Mouse (Mus musculus): ENCODE data around the gene Mnat1. TPM values are rescaled to one million over a fixed set of nuclear protein-coding genes. Genes with fewer than 3 reads are reported as not detected.

The Mnat1 gene
- total and polyA plus RNA-seq, 3 experiments, result 29.4 to 36.9 TPM; not detected in 1

GRCm38 (mm10) chr12:73088911-73089310, 34.6 kb upstream of the Mnat1 start:
- Histone ChIP-seq H3K27me3 (ENCODE audit: control insufficient read depth in 1 of 2, insufficient read depth in 2 of 2, low read length in 2 of 2) (no peaks in the 10 kb centered on the region), H3K4me1 (ENCODE audit: control insufficient read depth in 1 of 2, insufficient read depth in 2 of 2, low read length in 2 of 2) (peaks cover 0 to 4% of the 10 kb centered on the region in 2 experiments; a peak in 1 of 4 replicates), H3K27ac (ENCODE audit: control insufficient read depth, low read depth, low read length) (no peak overlapping the region), H3K4me3 (ENCODE audit: control insufficient read depth in 1 of 2, insufficient read depth in 1 of 2, low read depth in 2 of 2, low read length in 2 of 2) (no peak overlapping the region), H3K36me3 (ENCODE audit: control insufficient read depth in 1 of 2, insufficient read depth in 2 of 2, low read length in 2 of 2) (peaks cover 0 to 3% of the 10 kb centered on the region in 2 experiments; a peak in 1 of 4 replicates), H3K9me3 (replicated peaks; ENCODE audit: insufficient read depth, low read length) (no peaks in the 10 kb centered on the region), H3K9ac (ENCODE audit: control insufficient read depth, low read depth, low read length, poor library complexity, severe bottlenecking) (no peak overlapping the region), H3K79me2 (ENCODE audit: control insufficient read depth, insufficient read depth, low read length, poor library complexity) (no peaks in the 10 kb centered on the region)
- TF ChIP-seq USF1 (IDR thresholded peaks at IDR 0.05; ENCODE audit: low read depth, low read length) (no peak), EP300 (IDR thresholded peaks at IDR 0.05; ENCODE audit: low read depth in 1 of 2, low read length in 2 of 2) (peak; percentile 38 to 66; a peak in 3 of 4 replicates), CHD2 (IDR thresholded peaks at IDR 0.05; ENCODE audit: low read length) (no peak), GABPA (IDR thresholded peaks at IDR 0.05; ENCODE audit: low read depth, low read length) (peak; percentile 95), SIN3A (IDR thresholded peaks at IDR 0.05; ENCODE audit: low read length) (peak; percentile 30; the same call in 1 of the 2 replicates), MAFK (IDR thresholded peaks at IDR 0.05; ENCODE audit: borderline replicate concordance, low read depth, low read length) (peak; percentile 86), ETS1 (IDR thresholded peaks at IDR 0.05; ENCODE audit: low read depth, low read length) (peak; percentile 95)
- DNase-seq (ENCODE audit: low read depth, low spot score), result peak; percentile 82

DNA sequence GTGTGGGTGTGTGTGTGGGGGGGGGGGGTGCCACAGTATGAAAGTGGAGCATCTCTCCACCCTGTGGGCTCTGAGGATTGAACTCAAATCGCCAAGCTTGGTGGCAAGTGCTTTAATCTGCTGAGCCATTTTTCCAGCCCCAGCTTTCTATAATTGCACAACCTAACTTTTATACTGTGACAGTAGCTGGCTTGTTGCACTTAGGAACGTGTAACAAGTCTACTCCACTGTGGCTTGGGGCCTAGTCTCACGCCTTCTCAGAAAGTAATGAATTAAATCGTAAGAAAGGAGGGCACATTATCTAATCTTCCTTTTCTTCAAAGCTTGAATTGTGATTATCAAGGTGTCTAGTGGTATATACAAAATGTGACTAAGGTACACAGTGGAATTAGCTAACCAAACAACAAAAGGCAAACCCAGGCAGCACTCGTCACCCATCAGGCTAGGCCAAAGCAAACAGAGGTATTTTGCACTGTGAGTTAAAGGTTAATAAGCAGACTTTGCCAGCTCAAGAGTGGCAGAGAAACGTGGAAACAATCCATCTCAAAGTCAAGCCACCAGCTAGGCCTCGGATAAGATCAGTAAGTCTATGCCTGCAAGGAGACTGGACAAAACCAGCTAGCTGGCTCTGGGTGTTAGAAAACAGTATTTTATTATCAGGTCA, 32.7 kb upstream of the Mnat1 start:
- Histone ChIP-seq H3K79me2 (ENCODE audit: control insufficient read depth, insufficient read depth, low read length, poor library complexity) (no peaks in the 10 kb centered on the region), H3K4me3 (ENCODE audit: control insufficient read depth in 1 of 2, insufficient read depth in 1 of 2, low read depth in 2 of 2, low read length in 2 of 2) (no peak overlapping the region), H3K36me3 (ENCODE audit: control insufficient read depth in 1 of 2, insufficient read depth in 2 of 2, low read length in 2 of 2) (peaks cover 0 to 3% of the 10 kb centered on the region in 2 experiments; a peak in 1 of 4 replicates), H3K27ac (ENCODE audit: control insufficient read depth, low read depth, low read length) (no peak overlapping the region), H3K9ac (ENCODE audit: control insufficient read depth, low read depth, low read length, poor library complexity, severe bottlenecking) (no peak overlapping the region), H3K4me1 (ENCODE audit: control insufficient read depth in 1 of 2, insufficient read depth in 2 of 2, low read length in 2 of 2) (peaks cover 0 to 4% of the 10 kb centered on the region in 2 experiments; a peak in 1 of 4 replicates), H3K9me3 (replicated peaks; ENCODE audit: insufficient read depth, low read length) (no peaks in the 10 kb centered on the region), H3K27me3 (ENCODE audit: control insufficient read depth in 1 of 2, insufficient read depth in 2 of 2, low read length in 2 of 2) (no peaks in the 10 kb centered on the region)
- TF ChIP-seq MXI1 (IDR thresholded peaks at IDR 0.05; ENCODE audit: low read depth, low read length), result no peak
- no peak for DNase-seq (ENCODE audit: low read depth, low spot score)

DNA sequence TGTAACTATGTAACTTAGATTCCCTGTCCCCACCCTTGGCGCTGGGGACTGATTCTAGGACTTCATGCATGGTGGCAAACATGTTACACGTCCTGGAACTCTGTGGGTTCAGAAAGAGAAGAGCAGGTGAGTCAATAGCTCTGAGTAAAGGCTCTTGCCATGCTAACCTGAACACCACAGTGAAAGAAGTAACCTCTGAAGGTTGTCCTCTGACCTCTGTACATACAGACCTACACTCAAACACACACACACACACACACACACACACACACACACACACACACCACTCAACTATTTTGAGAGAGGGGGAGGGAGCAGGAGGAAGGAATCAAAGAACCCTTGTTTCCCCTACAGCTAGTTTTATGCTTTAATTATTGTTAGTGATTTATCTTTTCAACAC, 29.3 kb upstream of the Mnat1 start:
- Histone ChIP-seq H3K27ac (ENCODE audit: control insufficient read depth, low read depth, low read length) (no peak overlapping the region), H3K4me3 (ENCODE audit: control insufficient read depth in 1 of 2, insufficient read depth in 1 of 2, low read depth in 2 of 2, low read length in 2 of 2) (no peak overlapping the region), H3K9ac (ENCODE audit: control insufficient read depth, low read depth, low read length, poor library complexity, severe bottlenecking) (no peak overlapping the region), H3K27me3 (ENCODE audit: control insufficient read depth in 1 of 2, insufficient read depth in 2 of 2, low read length in 2 of 2) (no peaks in the 10 kb centered on the region), H3K79me2 (ENCODE audit: control insufficient read depth, insufficient read depth, low read length, poor library complexity) (no peaks in the 10 kb centered on the region), H3K36me3 (ENCODE audit: control insufficient read depth in 1 of 2, insufficient read depth in 2 of 2, low read length in 2 of 2) (no peaks in the 10 kb centered on the region), H3K4me1 (ENCODE audit: control insufficient read depth in 1 of 2, insufficient read depth in 2 of 2, low read length in 2 of 2) (no peaks in the 10 kb centered on the region; a peak in 1 of 4 replicates), H3K9me3 (replicated peaks; ENCODE audit: insufficient read depth, low read length) (no peaks in the 10 kb centered on the region)
- TF ChIP-seq SIN3A (IDR thresholded peaks at IDR 0.05; ENCODE audit: low read length) (no peak), ZMIZ1 (IDR thresholded peaks at IDR 0.05; ENCODE audit: low read depth, low read length) (no peak), CTCF (IDR thresholded peaks at IDR 0.05 in 2 of 3, conservative IDR thresholded peaks at IDR 0.05 in 1 of 3; ENCODE audit: control insufficient read depth in 1 of 3, insufficient read depth in 1 of 3, low read depth in 2 of 3, low read length in 3 of 3, poor library complexity in 1 of 3, severe bottlenecking in 1 of 3) (no peak), ELF1 (IDR thresholded peaks at IDR 0.05; ENCODE audit: low read depth, low read length) (no peak), SMC3 (IDR thresholded peaks at IDR 0.05; ENCODE audit: low read depth, low read length) (no peak), GABPA (IDR thresholded peaks at IDR 0.05; ENCODE audit: low read depth, low read length) (no peak)
- no peak for DNase-seq (ENCODE audit: low read depth, low spot score)
